In the genomic region with DNA sequence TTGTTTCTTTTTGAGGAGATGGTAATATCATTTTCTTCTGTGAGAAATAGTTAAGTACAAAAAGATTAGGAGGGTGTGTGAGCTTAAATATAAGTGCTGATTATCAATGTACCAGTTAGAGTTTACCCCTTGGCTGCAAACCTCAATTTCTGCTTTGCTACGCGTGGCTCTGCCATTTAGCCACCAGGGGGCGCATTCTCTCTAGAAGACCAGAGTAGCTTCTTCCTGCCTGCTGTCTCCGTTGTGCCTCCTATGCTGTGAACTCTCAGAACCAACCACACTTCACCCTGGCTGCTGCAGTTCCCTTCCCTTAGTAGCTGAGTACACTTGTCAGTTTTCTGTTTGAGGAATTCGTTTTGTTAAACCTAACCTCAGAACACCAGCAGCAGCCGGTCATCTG, we compare ENCODE assay signal across 9 mouse cellular contexts. TPM values are rescaled to one million over a fixed set of nuclear protein-coding genes. Genes with fewer than 3 reads are reported as not detected.
DNase-seq lines count a peak whose midpoint lies in the region; ATAC-seq and TF ChIP-seq lines count a peak whose summit lies in the region.
"Had no signal": no experiment of that assay in that cellular context is flagged by ENCODE, and none has a peak within 500 bp of the region (broad histone marks: within the 10 kb centered on the region; RNA-seq: fewer than 3 reads in every experiment).

No protein-coding gene starts in this region.

- H3K36me3 ChIP-seq in kidney, embryonic 15.5 days, result no peaks in the 10 kb centered on the region
- no peaks in the 10 kb centered on the region; the same call in 1 of the 2 replicates for H3K36me3 ChIP-seq in heart, postnatal 0 days (replicated peaks; ENCODE audit: control insufficient read depth, insufficient read depth, low read length)
- no peaks in the 10 kb centered on the region for H3K36me3 ChIP-seq in stomach, embryonic 14.5 days (ENCODE audit: control insufficient read depth, insufficient read depth, low read length)

- ATAC-seq in kidney, embryonic 15.5 days (replicated peaks; ENCODE audit: low FRiP score), result no peak
- ATAC-seq in heart, postnatal 0 days (ENCODE audit: insufficient read depth, low read depth), result peak; percentile 41; the same call in 1 of the 2 replicates
- ATAC-seq in stomach, embryonic 14.5 days (ENCODE audit: insufficient number of reproducible peaks, insufficient read depth, low FRiP score, low read depth), result 0 out of 2 replicates have a peak, but pooled peaks have one; percentile 6

- no peak overlapping the region for H3K4me2 ChIP-seq in kidney, embryonic 15.5 days
- H3K4me2 ChIP-seq in heart, postnatal 0 days (ENCODE audit: low read depth, low read length), result no peak overlapping the region
- H3K4me2 ChIP-seq in stomach, embryonic 14.5 days (replicated peaks; ENCODE audit: low read depth, low read length), result no peak overlapping the region

- TF ChIP-seq EP300 in heart, postnatal 0 days (IDR thresholded peaks at IDR 0.05; ENCODE audit: low read depth), result no peak

- no peak overlapping the region for H3K4me3 ChIP-seq in kidney, embryonic 15.5 days (replicated peaks)
- H3K4me3 ChIP-seq in heart, postnatal 0 days (ENCODE audit: low read depth, low read length), result no peak overlapping the region
- no peak overlapping the region for H3K4me3 ChIP-seq in stomach, embryonic 14.5 days (ENCODE audit: low read depth, low read length)
- H3K4me3 ChIP-seq: myocyte had no signal

- H3K9ac ChIP-seq in kidney, embryonic 15.5 days, result no peak overlapping the region
- H3K9ac ChIP-seq in heart, postnatal 0 days (replicated peaks; ENCODE audit: low read depth, low read length), result no peak overlapping the region
- H3K9ac ChIP-seq in stomach, embryonic 14.5 days (replicated peaks; ENCODE audit: low read depth, low read length), result no peak overlapping the region

- TF ChIP-seq CTCF in heart, postnatal 0 days (IDR thresholded peaks at IDR 0.05; ENCODE audit: low read depth), result peak; percentile 84

- no peaks in the 10 kb centered on the region for H3K27me3 ChIP-seq in kidney, embryonic 15.5 days
- H3K27me3 ChIP-seq in heart, postnatal 0 days (ENCODE audit: control insufficient read depth, insufficient read depth, low read length), result no peaks in the 10 kb centered on the region
- no peaks in the 10 kb centered on the region for H3K27me3 ChIP-seq in stomach, embryonic 14.5 days (ENCODE audit: control insufficient read depth, insufficient read depth, low read length)

- no peak overlapping the region for H3K27ac ChIP-seq in kidney, embryonic 15.5 days
- H3K27ac ChIP-seq in heart, postnatal 0 days (ENCODE audit: low read depth), result no peak overlapping the region
- no peak overlapping the region for H3K27ac ChIP-seq in stomach, embryonic 14.5 days (ENCODE audit: low read length)

- H3K4me1 ChIP-seq in kidney, embryonic 15.5 days, result peaks cover 8% of the 10 kb centered on the region; the same call in 1 of the 2 replicates
- no peaks in the 10 kb centered on the region for H3K4me1 ChIP-seq in heart, postnatal 0 days (ENCODE audit: control insufficient read depth, insufficient read depth)
- 0 out of 2 replicates have a peak, but pooled peaks cover 3% of the 10 kb centered on the region for H3K4me1 ChIP-seq in stomach, embryonic 14.5 days (ENCODE audit: control insufficient read depth, insufficient read depth, low read length)

- DNase-seq in kidney, adult 11 months, result peak; percentile 39
- peak; percentile 83 for DNase-seq in NIH3T3 (ENCODE audit: low read depth)
- peak; percentile 61 to 62 for DNase-seq in cerebellum, postnatal 36 days
- DNase-seq in heart, postnatal 0 days (ENCODE audit: low spot score), result peak; percentile 61
- DNase-seq in layer of hippocampus, postnatal 10 days (ENCODE audit: low spot score in 2 of 2), result peak; percentile 77 to 80
- DNase-seq in mesoderm, embryonic 11.5 days (ENCODE audit: low read depth, low spot score), result peak; percentile 74

- 16% methylated on average over 6 of the region's 6 CpGs for WGBS in kidney, embryonic 15.5 days
- WGBS in heart, postnatal 0 days, result 13% methylated on average over 6 of the region's 6 CpGs
- WGBS in stomach, embryonic 14.5 days, result 16% methylated on average over 6 of the region's 6 CpGs

- no peaks in the 10 kb centered on the region for H3K9me3 ChIP-seq in kidney, embryonic 15.5 days (replicated peaks)
- no peaks in the 10 kb centered on the region for H3K9me3 ChIP-seq in heart, postnatal 0 days (replicated peaks; ENCODE audit: control insufficient read depth, low read length)
- H3K9me3 ChIP-seq in stomach, embryonic 14.5 days (ENCODE audit: control insufficient read depth, low read depth, low read length), result no peaks in the 10 kb centered on the region

RNA-seq across cellular contexts. Expression of a gene that starts 5.9 kb away (rescaled TPM):
- polyA plus RNA-seq in kidney, embryonic 15.5 days (2015; fragmentation: Nextera tagmentation; extraction: Ambion mirVana), result 46.1 TPM in 2 replicates
- total RNA-seq in heart, postnatal 0 days (2014; rRNA removed; ENCODE audit: low replicate concordance), result 13.2 and 15.2 TPM in 2 replicates
- 30.8 and 33.0 TPM in 2 replicates for polyA plus RNA-seq in heart, postnatal 0 days (2015; fragmentation: Nextera tagmentation; extraction: Ambion mirVana)
- total RNA-seq in layer of hippocampus, postnatal 10 days (2021), result 10 to 100 TPM; 14.3 to 15.8 TPM
- polyA plus RNA-seq in stomach, embryonic 14.5 days (2014; fragmentation: Nextera tagmentation; extraction: Ambion mirVana), result 41.0 and 42.7 TPM in 2 replicates

RNA-seq across cellular contexts. Expression of a gene that starts 13.9 kb away (rescaled TPM):
- polyA plus RNA-seq in kidney, embryonic 15.5 days (2015; fragmentation: Nextera tagmentation; extraction: Ambion mirVana), result 200 and 216 TPM in 2 replicates
- total RNA-seq in heart, postnatal 0 days (2014; rRNA removed; ENCODE audit: low replicate concordance), result 62.9 and 75.4 TPM in 2 replicates
- 151 and 155 TPM in 2 replicates for polyA plus RNA-seq in heart, postnatal 0 days (2015; fragmentation: Nextera tagmentation; extraction: Ambion mirVana)
- 10 to 100 TPM; 55.1 to 56.5 TPM for total RNA-seq in layer of hippocampus, postnatal 10 days (2021)
- 206 and 213 TPM in 2 replicates for polyA plus RNA-seq in stomach, embryonic 14.5 days (2014; fragmentation: Nextera tagmentation; extraction: Ambion mirVana)

RNA-seq across cellular contexts. Expression of a gene that starts 14.0 kb away (rescaled TPM):
- 13.5 and 16.4 TPM in 2 replicates for polyA plus RNA-seq in kidney, embryonic 15.5 days (2015; fragmentation: Nextera tagmentation; extraction: Ambion mirVana)
- total RNA-seq in heart, postnatal 0 days (2014; rRNA removed; ENCODE audit: low replicate concordance), result 5.5 TPM in 2 replicates
- 4.4 and 4.5 TPM in 2 replicates for polyA plus RNA-seq in heart, postnatal 0 days (2015; fragmentation: Nextera tagmentation; extraction: Ambion mirVana)
- total RNA-seq in layer of hippocampus, postnatal 10 days (2021), result 10 to 100 TPM; 23.4 to 24.3 TPM
- polyA plus RNA-seq in stomach, embryonic 14.5 days (2014; fragmentation: Nextera tagmentation; extraction: Ambion mirVana), result 13.5 and 15.9 TPM in 2 replicates

RNA-seq across cellular contexts. Expression of a gene that starts 14.6 kb away (rescaled TPM):
- polyA plus RNA-seq in kidney, embryonic 15.5 days (2015; fragmentation: Nextera tagmentation; extraction: Ambion mirVana), result 0.22 and 0.29 TPM in 2 replicates
- not detected in 2 replicates for total RNA-seq in heart, postnatal 0 days (2014; rRNA removed; ENCODE audit: low replicate concordance)
- 0.07 TPM in 1 of 2 replicates, not detected in the other for polyA plus RNA-seq in heart, postnatal 0 days (2015; fragmentation: Nextera tagmentation; extraction: Ambion mirVana)
- 10 to 100 TPM; 11.2 to 14.3 TPM for total RNA-seq in layer of hippocampus, postnatal 10 days (2021)
- polyA plus RNA-seq in stomach, embryonic 14.5 days (2014; fragmentation: Nextera tagmentation; extraction: Ambion mirVana), result not detected in 2 replicates

RNA-seq across cellular contexts. Expression of a gene that starts 45.7 kb away (rescaled TPM):
- 0.26 and 2.0 TPM in 2 replicates for polyA plus RNA-seq in kidney, embryonic 15.5 days (2015; fragmentation: Nextera tagmentation; extraction: Ambion mirVana)
- total RNA-seq in heart, postnatal 0 days (2014; rRNA removed; ENCODE audit: low replicate concordance), result not detected in 2 replicates
- polyA plus RNA-seq in heart, postnatal 0 days (2015; fragmentation: Nextera tagmentation; extraction: Ambion mirVana), result not detected in 2 replicates
- total RNA-seq in layer of hippocampus, postnatal 10 days (2021), result 10 to 100 TPM; 13.0 to 17.8 TPM
- 0.21 and 0.49 TPM in 2 replicates for polyA plus RNA-seq in stomach, embryonic 14.5 days (2014; fragmentation: Nextera tagmentation; extraction: Ambion mirVana)
